Mouse (Mus musculus) naive thymus-derived CD4-positive, alpha-beta T cell, adult 2 months (primary cell): ENCODE measurements at regions not wholly inside any gene's neighbourhood (a gene's known extent, or its start where the extent isn't known, plus 50 kb on each side); places are given as distances from the start of the nearest gene placed in this dataset.

Experiments used
- DNase-seq: peaks from one replicate; pipeline ENCODE4 v3.0.0-alpha.2; 2011; ENCODE audit warnings: low read depth

DNA sequence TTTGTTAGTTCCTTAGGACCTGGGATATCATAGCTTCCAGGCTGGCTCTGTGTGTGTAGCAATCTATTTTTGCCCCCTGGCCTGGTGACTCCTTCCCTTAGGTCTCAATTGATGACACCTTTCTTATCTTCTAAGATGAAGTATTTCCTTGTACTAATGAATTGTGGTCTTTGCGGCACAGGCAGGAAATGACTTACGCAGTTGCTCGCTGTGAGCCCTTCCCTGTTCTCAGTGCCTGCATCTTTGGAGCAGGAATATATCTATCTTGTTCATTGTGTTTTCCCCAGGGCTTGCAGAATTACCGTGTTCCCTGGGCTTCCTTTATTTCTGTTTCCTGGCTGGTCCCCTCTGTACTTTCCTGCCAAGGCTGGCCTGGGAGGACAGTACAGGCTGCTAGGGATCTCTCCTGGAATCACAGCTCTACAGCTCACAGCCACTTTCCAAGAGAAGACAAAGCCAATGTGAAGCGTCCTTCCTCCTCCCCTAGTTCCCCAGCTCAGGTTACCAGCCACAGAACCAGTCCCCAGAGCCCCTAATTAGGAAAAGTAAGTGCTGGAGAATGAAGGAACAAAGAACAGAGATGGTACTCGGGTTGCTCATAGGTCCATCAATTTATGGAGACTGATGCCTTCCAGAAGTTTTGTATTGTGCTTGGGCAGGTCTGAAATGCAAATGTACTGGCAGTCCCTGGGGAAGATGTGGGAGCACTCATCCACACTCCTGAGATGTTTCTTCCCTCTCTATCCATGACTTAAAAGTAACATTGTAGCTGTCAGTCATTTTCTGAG lies 119.2 kb upstream of the Eef2kmt start:
- peak; percentile 28 for DNase-seq

DNA sequence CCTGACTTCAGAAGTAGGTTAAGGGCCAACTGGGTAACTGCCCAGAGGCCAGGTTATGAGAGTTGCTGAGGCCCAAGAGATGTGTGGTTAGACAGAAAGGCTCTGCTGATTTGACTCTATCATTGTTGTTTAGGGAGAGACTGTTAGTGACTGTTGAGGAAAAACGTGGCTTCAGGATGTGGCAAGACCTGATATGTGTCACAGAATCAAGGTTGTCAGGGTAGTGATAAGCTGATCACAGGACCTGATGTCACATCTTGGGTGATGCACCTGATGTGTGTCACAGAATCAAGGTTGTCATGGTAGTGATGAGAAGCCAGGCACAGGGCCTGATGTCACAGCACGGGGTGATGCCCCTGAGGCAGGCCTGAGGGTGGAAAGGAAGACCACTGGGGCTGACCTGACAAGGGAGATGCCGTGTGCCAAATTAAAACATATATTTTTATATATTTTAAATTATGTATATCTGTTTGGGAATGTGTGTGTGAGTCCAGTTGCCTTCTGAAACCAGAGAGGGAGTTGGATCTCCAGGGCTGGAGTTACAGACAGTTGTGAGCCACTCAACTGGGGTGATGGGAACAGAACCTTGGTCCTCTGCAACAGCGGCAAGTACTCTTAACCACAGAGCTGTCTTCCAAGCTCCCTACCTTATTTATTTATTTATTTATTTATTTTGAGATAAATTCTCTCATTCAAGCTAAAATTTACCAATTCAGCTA lies 115.6 kb upstream of the Eef2kmt start:
- no peak for DNase-seq

DNA sequence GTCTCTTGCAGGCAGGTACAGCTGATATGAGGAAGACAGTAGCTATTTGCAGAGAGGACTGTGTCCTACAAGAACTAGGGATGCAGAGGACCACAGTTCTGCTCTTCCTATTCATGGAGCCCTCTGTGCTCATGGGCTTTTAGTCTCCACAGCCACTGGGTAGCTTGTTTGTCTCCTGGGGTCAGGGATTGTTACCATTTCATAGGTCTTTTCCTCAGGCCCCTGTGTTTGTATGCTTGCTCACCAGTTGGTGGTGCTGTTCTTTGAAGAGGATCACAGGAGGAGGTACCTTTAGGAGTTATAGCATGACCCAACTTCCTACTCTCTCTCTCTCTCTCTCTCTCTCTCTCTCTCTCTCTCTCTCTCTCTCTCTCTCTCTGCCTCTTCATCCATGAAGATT lies 114.7 kb upstream of the Eef2kmt start:
- peak; percentile 35 for DNase-seq

DNA sequence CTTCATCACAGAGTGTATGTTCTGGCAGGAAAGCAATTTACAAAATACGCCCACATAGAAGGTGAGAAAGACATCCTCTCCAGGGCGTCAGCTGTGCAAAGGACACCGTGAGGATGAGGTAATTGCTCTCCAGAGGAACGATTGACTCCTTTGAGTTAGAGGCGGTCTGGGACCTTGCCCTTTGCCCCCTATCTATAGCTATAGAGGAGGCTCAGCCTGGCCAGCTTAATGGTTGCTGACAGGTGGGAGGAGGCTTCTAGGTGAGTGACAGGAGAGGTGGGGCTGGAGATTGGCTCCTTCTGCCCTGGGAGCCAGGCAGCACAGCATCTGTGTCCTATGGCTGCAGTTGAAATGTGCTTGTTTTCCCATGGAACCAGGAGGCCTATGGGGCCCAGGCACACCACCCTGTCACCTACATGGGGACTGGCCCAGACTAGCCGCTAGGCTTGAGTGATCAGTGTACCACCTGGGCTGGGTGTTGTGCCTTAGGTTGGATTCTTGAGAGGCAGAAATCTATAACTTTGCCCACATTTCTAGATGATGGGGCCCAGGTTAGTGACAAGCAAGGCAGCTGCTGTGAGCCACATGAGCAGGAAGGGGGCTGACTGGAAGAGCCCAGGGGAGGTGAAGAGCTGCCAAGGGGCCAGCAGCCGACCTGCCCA lies 113.2 kb upstream of the Eef2kmt start:
- DNase-seq, result no peak

DNA sequence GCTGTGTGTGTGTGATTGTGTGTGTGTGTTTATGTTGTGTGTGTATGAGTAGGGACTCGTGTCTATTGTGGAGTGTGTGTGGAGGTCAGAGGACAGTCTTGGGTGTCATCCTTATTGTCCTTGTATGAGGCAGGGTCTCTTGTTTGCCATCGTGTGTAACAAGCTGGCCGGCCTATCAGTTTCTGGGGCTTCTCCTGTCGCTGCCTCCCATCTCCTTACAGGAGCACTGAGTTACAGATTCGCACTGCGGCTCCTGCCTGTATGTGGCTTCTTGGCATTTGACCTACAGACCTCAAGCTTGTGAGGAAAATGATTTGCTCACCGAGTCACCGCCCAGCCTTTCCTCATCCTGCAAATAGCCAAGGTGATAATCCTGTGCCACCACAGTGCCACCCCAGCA lies 112.6 kb upstream of the Eef2kmt start:
- DNase-seq, result no peak

DNA sequence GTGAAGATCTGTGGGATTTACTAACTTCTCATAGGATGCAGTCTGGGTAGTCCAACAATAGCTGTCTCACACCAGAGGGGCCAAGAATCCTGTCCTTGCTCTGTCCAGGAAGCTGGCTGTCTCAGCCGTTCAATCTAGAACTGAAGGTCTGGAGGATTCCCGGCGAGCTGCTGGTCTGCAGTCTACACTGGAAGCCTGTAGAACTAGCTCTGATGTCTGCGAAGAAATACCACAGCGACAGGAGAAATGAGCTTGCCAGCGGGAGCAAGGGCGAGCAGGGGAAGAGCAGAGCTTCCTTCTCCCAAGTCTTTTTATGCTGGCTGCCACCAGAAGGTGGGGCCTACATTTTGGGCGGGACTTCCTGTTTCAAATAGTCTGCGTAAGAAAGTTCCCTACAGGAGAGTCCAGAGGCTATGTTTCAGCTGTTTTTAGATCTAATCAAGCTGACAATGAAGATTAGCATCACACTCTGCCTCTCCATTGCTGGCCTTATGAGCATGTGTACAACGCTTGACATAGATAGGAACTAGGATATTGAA lies 111.9 kb upstream of the Eef2kmt start:
- DNase-seq, result no peak

DNA sequence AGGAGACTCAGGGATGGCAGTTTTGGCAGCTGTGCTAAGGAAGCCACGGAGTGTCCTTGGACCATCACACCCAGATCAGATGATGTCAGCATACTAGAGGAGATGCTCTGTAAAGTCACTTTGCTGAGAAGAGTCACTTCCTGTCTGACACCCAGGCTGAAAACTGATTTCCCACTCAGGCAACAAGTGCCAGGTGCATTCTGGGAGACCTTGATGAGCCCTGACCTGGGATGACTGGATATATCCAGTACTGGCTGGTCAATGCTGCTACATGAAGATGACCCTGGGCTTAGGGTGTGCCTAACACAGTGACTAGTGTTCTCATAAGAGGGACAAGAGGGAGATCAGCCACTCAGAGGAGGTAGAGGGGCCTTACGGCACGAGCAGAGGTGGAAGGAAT lies 110.2 kb upstream of the Eef2kmt start:
- DNase-seq, result no peak

GRCm38 (mm10) chr16:5363007-5363570 lies 107.3 kb upstream of the Eef2kmt start:
- no peak for DNase-seq

DNA sequence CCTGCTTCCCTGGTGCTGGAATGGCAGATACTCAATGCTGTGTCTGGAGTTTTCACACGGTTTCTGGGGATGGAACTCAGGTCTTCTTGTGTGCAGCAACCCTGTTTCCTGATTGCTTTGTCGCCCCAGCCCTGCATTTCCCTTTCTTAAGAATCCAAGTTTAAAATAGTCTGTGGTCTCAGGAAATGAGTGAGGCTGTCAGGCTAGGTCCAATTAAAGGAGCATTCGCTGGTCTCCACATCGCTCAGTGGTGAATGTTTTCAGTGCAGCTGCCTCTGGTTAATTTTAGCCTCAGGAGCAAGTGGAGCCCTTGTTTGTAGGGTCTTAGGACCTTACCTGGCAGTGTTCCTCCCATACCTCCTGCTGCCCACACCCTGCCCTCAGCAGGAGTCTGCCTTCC lies 103.4 kb upstream of the Eef2kmt start:
- no peak for DNase-seq

DNA sequence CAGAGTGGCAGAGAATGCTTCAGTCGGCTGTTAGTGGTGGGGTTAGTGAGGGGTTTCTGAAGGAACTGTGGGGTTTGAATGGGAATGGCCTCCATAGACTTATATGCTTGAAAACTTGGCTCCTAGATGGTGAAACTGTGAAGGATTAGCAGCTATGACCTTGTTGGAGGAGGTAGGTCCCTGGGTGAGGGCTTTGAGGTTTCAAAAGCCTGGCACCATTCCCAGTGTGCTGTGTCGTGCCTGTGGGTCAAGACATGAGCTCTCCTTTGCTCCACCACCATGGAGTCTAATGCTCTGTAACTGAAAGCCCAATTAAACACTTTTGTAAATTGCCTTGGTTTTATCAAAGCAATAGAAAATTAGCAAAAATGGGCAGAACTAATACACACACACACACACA lies 98.1 kb upstream of the Eef2kmt start:
- DNase-seq, result no peak

GRCm38 (mm10) chr16:5351890-5352571 lies 96.2 kb upstream of the Eef2kmt start:
- peak; percentile 87 for DNase-seq

DNA sequence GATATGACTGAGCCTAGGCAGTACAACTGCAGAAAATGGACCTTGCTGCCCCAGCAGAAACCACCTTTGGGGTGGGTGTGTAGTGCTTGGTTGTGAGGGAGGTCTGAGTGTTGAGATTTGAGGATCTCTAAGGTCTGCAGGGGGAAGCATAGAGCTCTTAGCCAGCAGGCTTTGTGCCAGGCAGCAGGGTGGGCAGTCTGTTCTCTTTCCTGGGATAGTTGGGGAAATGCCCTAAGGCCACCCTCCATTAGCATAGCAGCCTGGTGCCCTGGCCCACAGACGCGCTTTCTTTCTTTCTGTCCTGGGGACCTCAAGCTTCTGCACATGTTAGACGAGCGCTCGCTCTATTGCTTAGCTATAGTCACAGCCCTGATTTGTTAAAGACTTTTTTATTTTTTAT lies 91.4 kb upstream of the Eef2kmt start:
- DNase-seq, result no peak

DNA sequence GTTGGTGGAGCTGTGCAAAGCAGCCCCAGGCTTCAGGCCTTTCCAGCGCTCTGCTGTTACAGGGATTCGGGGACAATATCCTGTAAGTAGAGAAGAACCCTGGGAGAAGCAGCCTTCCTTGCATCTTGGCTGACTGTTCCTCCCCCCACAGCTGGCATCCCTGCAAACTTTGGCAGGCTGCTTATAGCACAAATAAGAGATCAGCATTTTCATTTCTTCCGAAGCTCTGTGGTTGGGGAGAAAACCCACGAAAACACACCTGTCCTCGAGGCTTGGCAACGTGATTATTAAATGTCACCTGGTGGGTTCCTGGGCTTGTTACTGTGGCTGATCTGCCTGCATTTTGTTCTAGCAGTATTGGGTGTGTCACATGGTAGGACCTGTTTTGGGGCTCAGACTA lies 86.5 kb upstream of the Eef2kmt start:
- DNase-seq, result no peak

GRCm38 (mm10) chr16:5316271-5316670 lies 60.5 kb upstream of the Eef2kmt start:
- no peak for DNase-seq

DNA sequence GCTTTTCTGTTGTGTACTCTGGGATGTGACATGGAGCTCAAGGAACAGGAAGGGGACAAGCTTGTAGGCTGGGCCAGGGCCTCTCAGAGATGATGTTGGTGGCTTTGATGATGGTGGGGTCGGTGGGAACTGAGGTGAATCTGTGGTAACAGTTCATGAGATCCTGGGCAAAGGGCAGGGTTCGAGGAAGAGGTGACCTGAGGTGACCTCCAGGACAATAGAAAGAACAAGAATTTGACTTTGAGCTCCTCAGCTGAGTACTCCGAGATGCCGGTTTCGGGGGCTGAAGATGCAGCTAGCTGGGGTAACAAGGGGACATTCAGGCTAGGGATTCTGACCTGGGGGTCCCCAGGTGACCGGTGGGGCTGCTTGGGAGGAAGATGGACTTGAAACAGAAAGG lies 57.5 kb upstream of the Eef2kmt start:
- no peak for DNase-seq

DNA sequence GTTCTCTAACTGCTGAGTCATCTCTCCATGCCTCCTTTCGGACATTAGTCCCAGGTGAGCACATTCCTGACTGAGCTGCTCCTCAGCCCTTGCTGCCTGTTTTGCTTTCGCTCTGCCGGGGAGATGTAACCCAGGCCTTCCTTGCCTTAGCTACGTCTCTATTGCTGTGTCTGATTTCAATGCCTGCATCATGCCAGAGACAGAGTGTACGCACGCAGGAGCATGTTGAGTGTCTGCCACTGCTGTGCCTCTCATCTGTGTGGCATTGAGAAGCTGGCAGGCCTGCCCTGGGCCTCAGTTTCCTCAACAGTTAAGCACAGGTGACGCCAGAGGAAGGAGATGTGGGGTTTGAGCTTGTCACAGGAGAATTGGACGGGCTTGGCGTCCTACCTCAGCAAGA lies 55.7 kb upstream of the Eef2kmt start:
- no peak for DNase-seq

GRCm38 (mm10) chr16:5310736-5311135 lies 55.0 kb upstream of the Eef2kmt start:
- DNase-seq, result no peak

DNA sequence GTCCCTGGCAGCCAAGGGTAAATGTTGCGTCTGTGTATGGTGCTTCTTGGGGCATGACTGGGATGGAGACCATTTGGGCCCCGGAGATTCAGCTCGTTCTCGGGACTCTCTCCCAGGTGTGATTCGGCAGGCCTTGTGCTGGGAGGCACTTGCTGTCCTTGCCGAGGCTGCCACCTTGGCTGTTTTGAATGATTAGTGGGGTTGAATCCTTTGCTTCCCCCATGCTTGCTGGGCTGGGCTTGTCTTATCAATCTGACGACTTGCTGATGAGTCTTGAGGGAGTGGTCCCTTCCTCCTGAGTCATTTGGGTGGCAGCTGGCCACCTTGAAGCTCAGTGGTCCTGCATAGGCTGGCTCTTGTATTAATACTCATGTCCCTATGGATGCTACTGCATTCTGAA lies 52.0 kb upstream of the Eef2kmt start:
- DNase-seq, result no peak

DNA sequence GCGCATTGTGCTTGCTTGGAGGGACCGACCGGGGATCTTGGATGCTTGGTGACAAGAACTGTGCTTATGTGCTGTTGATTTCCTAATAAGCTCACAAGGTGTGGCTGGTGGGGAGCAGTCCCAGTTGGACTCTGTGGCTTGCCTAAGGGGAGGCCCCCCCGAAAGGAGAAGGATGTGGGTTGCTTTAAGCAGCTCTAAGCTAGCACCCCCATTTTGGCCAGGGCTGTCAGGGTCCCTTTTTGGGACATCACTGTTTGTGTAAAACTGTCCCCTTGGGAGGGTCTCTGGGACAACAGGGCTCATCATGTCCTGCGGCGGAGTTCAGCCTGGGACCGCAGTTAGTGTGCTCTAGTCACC lies 51.4 kb upstream of the Eef2kmt start:
- DNase-seq, result peak; percentile 25

- DNase-seq, result peak; percentile 84
These were observed 50.9 kb upstream of the Eef2kmt start for GRCm38 (mm10) chr16:5306588-5307248.
